Mouse (Mus musculus) adrenal gland, adult 2 months (tissue): ENCODE measurements at regions not wholly inside any gene's neighbourhood (a gene's known extent, or its start where the extent isn't known, plus 50 kb on each side); places are given as distances from the start of the nearest gene placed in this dataset.

Source experiments
- DNase-seq: peaks from one replicate; pipeline ENCODE4 v3.0.0; 2021

DNA sequence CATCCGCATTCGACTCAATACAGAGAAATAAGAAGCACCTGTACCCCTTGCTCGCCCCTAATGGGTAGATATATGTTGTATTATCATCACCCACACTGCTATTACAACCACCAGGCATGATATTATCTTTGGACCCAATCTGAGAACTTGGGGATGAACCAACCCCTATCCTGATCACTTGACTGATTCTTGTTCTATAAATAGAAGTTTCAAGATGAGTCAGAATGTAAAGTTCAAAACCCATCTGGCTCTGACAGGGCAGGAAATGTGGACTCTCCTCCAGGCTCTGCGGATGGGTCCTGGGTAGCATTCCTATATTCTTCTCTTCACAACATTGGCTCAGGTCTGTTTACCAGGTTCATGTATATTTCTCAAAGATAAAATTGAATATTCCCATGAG is 61.9 kb upstream of the Pard3b start:
- no peak for DNase-seq

DNA sequence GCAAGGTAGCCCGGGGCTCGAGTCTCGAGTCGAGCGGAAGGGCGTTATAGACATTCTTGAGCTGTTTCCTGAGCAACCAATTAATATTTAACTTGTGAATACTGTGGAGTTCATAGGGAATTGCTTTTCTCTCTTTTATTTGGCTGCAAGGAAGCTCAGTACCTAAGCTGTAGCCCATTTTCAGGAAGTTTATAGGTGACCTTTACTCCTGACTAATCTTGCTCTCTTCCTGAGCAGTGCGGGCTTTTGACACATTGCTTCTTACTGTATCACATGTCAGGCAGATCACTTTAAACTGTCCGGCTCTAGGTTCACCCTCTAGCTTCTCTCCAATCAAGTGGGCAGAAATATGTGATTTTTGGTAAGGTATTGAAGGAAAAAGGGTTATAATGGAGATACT is 51.4 kb upstream of the Pard3b start:
- no peak for DNase-seq
